Mouse (Mus musculus) olfactory bulb, adult 2 months (tissue): Measurements from ENCODE around the gene Cenpx.

Source experiments
- CTCF ChIP-seq: fragments of 200-500 bp; IDR thresholded peaks from 2 replicates; pipeline ENCODE4 v1.5.1; 2012; ENCODE audit warnings: low read depth, mild to moderate bottlenecking, low read length, moderate library complexity; ENCODE audit not compliant: insufficient read depth
- POLR2A ChIP-seq: fragments of 200-500 bp; IDR thresholded peaks from 2 replicates; pipeline ENCODE4 v1.6.1; 2012; ENCODE audit warnings: mild to moderate bottlenecking, low read depth, low read length, moderate library complexity; ENCODE audit not compliant: insufficient read depth

GRCm38 (mm10) chr11:120710672-120711071 lies 2.9 kb downstream of the Cenpx start:
- TF ChIP-seq POLR2A (no peak), CTCF (no peak)
